Mouse (Mus musculus): ENCODE measurements around the gene Sez6l. TPM values are rescaled to one million over a fixed set of nuclear protein-coding genes. Genes with fewer than 3 reads are reported as not detected.

Sez6l gene
- total and polyA plus RNA-seq, 2 experiments from 2014 or later: 43.5 to 80.1 TPM

DNA sequence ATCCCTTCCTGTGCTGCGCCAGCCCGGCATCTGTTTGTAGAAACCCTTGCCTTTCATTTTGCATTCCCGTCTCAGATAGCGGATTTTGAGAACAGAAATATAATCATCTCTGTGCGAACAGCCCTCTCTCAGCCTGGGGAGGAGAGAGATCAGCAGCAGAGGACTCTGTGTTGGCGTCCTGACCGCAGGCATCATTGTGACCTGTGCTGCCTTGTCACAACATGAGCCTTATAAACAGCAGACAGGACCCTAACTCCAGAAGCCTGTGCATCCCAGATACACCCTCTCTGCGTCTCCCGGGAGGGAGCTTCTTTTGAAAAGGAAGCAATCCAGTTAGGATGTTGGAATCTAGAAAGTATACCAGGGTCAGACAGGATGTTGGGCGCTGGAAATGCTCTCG is 165.9 kb downstream of the Sez6l start:
- no peak for TF ChIP-seq CTCF (IDR thresholded peaks at IDR 0.05; ENCODE audit: low read depth)
- no peak for ATAC-seq
- Histone ChIP-seq H3K27ac (peak overlapping the region; percentile 58; the same call in 1 of the 2 replicates), H3K9me3 (ENCODE audit: low read length) (no peaks in the 10 kb centered on the region), H3K4me2 (ENCODE audit: low read depth, low read length) (peak overlapping the region; percentile 35), H3K4me1 (ENCODE audit: insufficient read depth, low read length) (peaks cover 21% of the 10 kb centered on the region), H3K9ac (replicated peaks; ENCODE audit: low read length) (no peak overlapping the region), H3K27me3 (ENCODE audit: insufficient read depth, low read length) (no peaks in the 10 kb centered on the region), H3K36me3 (ENCODE audit: insufficient read depth, low read length) (no peaks in the 10 kb centered on the region), H3K4me3 (ENCODE audit: low read length) (no peak overlapping the region)
- no peak for DNase-seq (ENCODE audit: low spot score)
- WGBS: 19% methylated on average over 11 of the region's 11 CpGs

DNA sequence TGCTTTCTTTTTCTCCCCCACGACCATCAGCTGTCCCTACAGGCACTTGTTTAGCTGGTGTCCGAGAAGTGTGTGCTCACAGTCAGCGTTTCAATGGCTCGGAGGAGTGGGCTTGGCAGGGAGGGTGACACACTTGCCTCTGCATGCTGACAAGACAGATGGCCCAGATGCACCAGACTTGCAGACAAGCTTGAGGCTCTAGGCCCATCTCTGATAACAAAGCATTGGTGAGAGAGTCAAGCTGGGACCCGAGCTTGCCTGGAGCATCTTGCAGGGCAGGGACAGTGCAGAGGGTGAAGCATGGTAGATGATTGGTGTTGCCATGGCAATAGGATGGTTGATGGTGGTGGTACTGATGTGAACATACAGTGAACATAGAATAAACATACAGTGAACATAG is 167.7 kb downstream of the Sez6l start:
- WGBS: 32% methylated on average over 5 of the region's 5 CpGs

DNA sequence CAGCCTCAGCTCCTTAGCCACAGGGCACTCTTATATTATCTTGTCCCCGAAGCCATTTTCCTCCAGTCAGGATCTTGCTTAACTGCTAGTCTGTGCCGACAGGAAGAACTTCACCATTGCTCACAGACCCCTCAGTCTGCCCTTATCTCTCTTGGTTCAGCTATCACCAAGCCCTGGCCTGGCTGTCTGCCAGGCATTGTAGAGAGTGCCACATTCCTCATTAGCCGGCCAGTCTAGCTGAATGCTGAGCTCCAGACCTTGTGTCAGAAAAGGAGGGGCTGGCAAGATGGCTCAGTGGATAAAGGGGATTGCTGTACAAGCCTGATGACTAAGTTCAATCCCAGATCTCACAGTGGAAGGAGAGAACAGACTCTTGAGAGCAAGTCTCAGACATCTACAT is 171.0 kb downstream of the Sez6l start:
- Histone ChIP-seq H3K27me3 (ENCODE audit: insufficient read depth, low read length) (no peaks in the 10 kb centered on the region), H3K4me1 (ENCODE audit: insufficient read depth, low read length) (peaks cover 9% of the 10 kb centered on the region; the same call in 1 of the 2 replicates), H3K36me3 (ENCODE audit: insufficient read depth, low read length) (no peaks in the 10 kb centered on the region), H3K9me3 (ENCODE audit: low read length) (no peaks in the 10 kb centered on the region), H3K4me3 (ENCODE audit: low read length) (no peak overlapping the region), H3K4me2 (ENCODE audit: low read depth, low read length) (no peak overlapping the region), H3K9ac (replicated peaks; ENCODE audit: low read length) (no peak overlapping the region), H3K27ac (no peak overlapping the region)
- DNase-seq (ENCODE audit: low spot score) (no peak), ATAC-seq (no peak)
- TF ChIP-seq CTCF (IDR thresholded peaks at IDR 0.05; ENCODE audit: low read depth): no peak
- WGBS: 61% methylated on average over 3 of the region's 3 CpGs

More for the DNA sequence above, 167.7 kb downstream of the Sez6l start:
- peaks cover 21% of the 10 kb centered on the region for H3K4me1 ChIP-seq (ENCODE audit: insufficient read depth, low read length)
- H3K4me3 ChIP-seq (ENCODE audit: low read length): no peak overlapping the region
- H3K27ac ChIP-seq: peak overlapping the region; percentile 51; the same call in 1 of the 2 replicates
- H3K9me3 ChIP-seq (ENCODE audit: low read length): no peaks in the 10 kb centered on the region
- no peak overlapping the region for H3K9ac ChIP-seq (replicated peaks; ENCODE audit: low read length)
- no peak for TF ChIP-seq CTCF (IDR thresholded peaks at IDR 0.05; ENCODE audit: low read depth)
- H3K4me2 ChIP-seq (ENCODE audit: low read depth, low read length): no peak overlapping the region
- ATAC-seq: peak; percentile 57; the same call in 1 of the 2 replicates
- no peaks in the 10 kb centered on the region for H3K36me3 ChIP-seq (ENCODE audit: insufficient read depth, low read length)
- H3K27me3 ChIP-seq (ENCODE audit: insufficient read depth, low read length): no peaks in the 10 kb centered on the region
- peak; percentile 52 for DNase-seq (ENCODE audit: low spot score)

DNA sequence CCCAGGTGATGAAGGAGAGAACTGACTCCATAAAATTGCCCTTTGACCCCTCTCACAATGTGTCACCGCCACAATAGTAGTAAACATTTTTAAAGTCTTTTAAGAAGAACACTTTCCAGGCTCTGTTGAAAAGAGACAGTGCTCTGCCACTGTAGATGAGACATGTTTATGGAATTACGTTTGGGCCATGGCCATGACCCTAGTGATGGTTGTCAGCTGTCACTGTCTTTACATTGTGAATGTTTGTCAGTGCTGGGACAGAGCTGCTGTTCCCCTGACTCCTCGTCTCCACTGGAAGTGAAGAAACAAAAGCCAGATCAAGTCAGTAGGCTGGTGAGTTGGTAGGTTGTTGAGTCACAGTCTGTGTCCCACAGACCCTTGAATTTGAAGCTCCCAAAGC is 174.5 kb downstream of the Sez6l start:
- 62% methylated on average over 3 of the region's 3 CpGs for WGBS
- Histone ChIP-seq H3K4me1 (ENCODE audit: insufficient read depth, low read length) (no peaks in the 10 kb centered on the region), H3K4me3 (ENCODE audit: low read length) (no peak overlapping the region), H3K27me3 (ENCODE audit: insufficient read depth, low read length) (no peaks in the 10 kb centered on the region), H3K36me3 (ENCODE audit: insufficient read depth, low read length) (no peaks in the 10 kb centered on the region), H3K9me3 (ENCODE audit: low read length) (no peaks in the 10 kb centered on the region), H3K4me2 (ENCODE audit: low read depth, low read length) (no peak overlapping the region), H3K27ac (no peak overlapping the region), H3K9ac (replicated peaks; ENCODE audit: low read length) (no peak overlapping the region)
- no peak for TF ChIP-seq CTCF (IDR thresholded peaks at IDR 0.05; ENCODE audit: low read depth)
- no peak for ATAC-seq
- DNase-seq (ENCODE audit: low spot score): no peak

DNA sequence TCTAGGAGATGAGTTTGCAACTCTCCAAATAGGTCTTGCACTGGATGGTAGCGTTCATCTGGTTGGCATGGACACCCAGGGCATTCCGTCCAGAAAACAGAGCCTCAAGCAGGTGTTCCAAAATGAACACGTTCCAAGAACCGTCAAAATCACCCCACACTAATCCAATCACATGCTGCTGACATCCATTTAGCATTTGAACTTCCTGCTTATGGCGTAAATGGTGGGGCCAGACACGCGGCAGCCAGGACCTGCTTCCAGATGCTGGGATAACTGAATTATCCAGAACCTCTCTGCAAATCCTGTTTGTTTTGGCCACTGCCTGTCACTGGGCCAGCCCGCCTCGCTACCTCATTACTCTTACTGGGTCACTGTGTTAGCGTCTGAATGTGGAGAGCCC is 177.7 kb downstream of the Sez6l start:
- no peak for TF ChIP-seq CTCF (IDR thresholded peaks at IDR 0.05; ENCODE audit: low read depth)
- ATAC-seq (no peak), DNase-seq (ENCODE audit: low spot score) (peak; percentile 38)
- WGBS: 58% methylated on average over 10 of the region's 10 CpGs
- no peaks in the 10 kb centered on the region for H3K27me3 ChIP-seq (ENCODE audit: insufficient read depth, low read length)
- no peak overlapping the region for H3K9ac ChIP-seq (replicated peaks; ENCODE audit: low read length)
- no peak overlapping the region for H3K4me2 ChIP-seq (ENCODE audit: low read depth, low read length)
- no peak overlapping the region for H3K4me3 ChIP-seq (ENCODE audit: low read length)
- no peaks in the 10 kb centered on the region for H3K9me3 ChIP-seq (ENCODE audit: low read length)
- no peak overlapping the region for H3K27ac ChIP-seq
- H3K4me1 ChIP-seq (ENCODE audit: insufficient read depth, low read length): no peaks in the 10 kb centered on the region
- no peaks in the 10 kb centered on the region for H3K36me3 ChIP-seq (ENCODE audit: insufficient read depth, low read length)

DNA sequence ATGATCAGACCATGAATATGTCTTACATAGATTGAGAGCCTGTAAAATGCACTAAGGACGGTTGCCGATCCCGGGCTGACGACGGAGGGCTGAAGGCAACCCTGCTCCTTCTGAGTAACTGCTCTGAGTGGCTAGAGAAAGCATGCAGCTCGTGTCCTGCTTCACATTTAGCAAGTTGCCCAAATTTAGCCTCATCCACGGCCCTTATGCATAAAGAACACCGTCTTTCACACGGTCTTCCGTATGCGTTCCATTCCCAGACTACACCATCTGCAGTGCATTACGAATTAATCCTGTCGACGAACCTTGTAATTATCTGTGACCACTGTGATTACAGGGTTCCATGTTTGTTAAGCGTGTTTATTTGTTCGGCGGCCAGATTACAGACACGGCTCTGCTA is 180.9 kb downstream of the Sez6l start:
- ATAC-seq (no peak), DNase-seq (ENCODE audit: low spot score) (no peak)
- no peak for TF ChIP-seq CTCF (IDR thresholded peaks at IDR 0.05; ENCODE audit: low read depth)
- Histone ChIP-seq H3K9me3 (ENCODE audit: low read length) (no peaks in the 10 kb centered on the region), H3K36me3 (ENCODE audit: insufficient read depth, low read length) (0 out of 2 replicates have a peak, but pooled peaks cover under 1% of the 10 kb centered on the region), H3K4me3 (ENCODE audit: low read length) (no peak overlapping the region), H3K27ac (peak overlapping the region; percentile 41; the same call in 1 of the 2 replicates), H3K27me3 (ENCODE audit: insufficient read depth, low read length) (no peaks in the 10 kb centered on the region), H3K4me1 (ENCODE audit: insufficient read depth, low read length) (peaks cover 12% of the 10 kb centered on the region; the same call in 1 of the 2 replicates), H3K9ac (replicated peaks; ENCODE audit: low read length) (no peak overlapping the region), H3K4me2 (ENCODE audit: low read depth, low read length) (no peak overlapping the region)
- 59% methylated on average over 18 of the region's 18 CpGs for WGBS

DNA sequence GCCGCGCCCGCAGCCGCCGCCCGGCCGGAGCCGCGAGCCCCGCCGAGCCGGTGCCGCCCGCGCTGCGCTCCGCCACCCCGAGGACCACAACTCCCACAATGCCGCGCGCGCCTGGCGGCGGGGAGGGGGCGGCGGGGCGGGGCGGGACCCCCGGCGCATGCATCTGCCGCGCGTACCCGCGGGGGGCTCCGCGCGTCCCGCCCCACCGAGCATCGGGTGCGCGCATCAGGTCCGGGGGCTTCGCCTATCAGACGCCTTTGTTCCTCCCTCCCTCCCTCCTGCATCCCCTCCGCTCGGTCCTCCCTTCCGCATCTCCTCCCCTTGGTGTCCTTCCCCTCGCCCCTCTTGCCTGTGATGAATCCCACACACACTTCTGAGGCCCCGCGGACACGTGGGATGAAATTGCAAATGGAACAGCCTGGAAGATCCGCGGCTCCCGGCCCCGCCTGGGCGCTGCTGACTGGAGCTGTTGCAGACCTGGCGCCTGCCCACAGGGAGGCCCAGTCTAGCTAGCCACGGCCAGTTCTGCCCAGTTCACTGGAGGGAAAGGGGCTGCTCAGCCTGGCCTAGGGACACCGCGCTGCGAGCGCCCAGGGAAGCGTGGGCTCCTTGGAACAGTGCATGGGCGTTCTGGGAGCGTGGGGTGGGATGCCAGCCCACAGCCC is 182.1 kb downstream of the Sez6l start, which contains the start of gene Asphd2:
TSS of gene Asphd2 (minus strand) at position 88 of the 665 bp plus-strand sequence.
- Histone ChIP-seq H3K27me3 (ENCODE audit: insufficient read depth, low read length) (no peaks in the 10 kb centered on the region), H3K4me2 (ENCODE audit: low read depth, low read length) (peak within 1 kb of the TSS; percentile 86), H3K4me1 (ENCODE audit: insufficient read depth, low read length) (peaks cover 18% of the 10 kb centered on the region; the same call in 1 of the 2 replicates), H3K36me3 (ENCODE audit: insufficient read depth, low read length) (0 out of 2 replicates have a peak, but pooled peaks cover 5% of the 10 kb centered on the region), H3K4me3 (ENCODE audit: low read length) (peak within 1 kb of the TSS; percentile 69), H3K27ac (peak within 1 kb of the TSS; percentile 71), H3K9me3 (ENCODE audit: low read length) (no peaks in the 10 kb centered on the region), H3K9ac (replicated peaks; ENCODE audit: low read length) (peak within 1 kb of the TSS; percentile 80)
- TF ChIP-seq CTCF (IDR thresholded peaks at IDR 0.05; ENCODE audit: low read depth): peak; percentile 50
- under 1% methylated on average over 42 of the region's 67 CpGs for WGBS
- ATAC-seq: peak; percentile 91
- peak; percentile 94 for DNase-seq (ENCODE audit: low spot score)
